Mouse (Mus musculus): ENCODE results near the gene Ap1g1.
A peak's percentile ranks its signal among the peaks of the same experiment; 100 is the strongest.

Ap1g1 gene

GRCm38 (mm10) chr8:109780548-109780947 is 2.2 kb downstream of the Ap1g1 start:
- no peak for DNase-seq (ENCODE audit: low spot score)

DNA sequence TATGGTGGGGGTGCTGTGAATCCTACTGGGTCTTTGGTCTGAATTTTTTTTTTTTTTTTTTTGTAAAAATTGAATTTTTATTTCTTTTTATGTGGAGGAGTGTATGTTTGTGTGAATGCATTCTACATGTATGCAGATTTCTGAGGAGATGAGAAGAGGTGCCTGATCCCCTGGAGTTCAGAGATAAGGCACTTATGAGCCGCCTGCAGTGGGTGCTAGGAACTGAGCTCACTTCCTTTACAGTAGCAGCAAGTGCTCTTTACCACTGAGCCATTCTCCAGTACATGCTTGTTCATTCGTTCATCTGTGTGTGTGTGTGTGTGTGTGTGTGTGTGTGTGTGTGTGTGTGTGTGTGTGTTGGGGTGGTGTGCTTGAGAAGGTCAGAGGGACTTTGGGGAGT is 12.6 kb downstream of the Ap1g1 start:
- no peak for DNase-seq (ENCODE audit: low spot score)

DNA sequence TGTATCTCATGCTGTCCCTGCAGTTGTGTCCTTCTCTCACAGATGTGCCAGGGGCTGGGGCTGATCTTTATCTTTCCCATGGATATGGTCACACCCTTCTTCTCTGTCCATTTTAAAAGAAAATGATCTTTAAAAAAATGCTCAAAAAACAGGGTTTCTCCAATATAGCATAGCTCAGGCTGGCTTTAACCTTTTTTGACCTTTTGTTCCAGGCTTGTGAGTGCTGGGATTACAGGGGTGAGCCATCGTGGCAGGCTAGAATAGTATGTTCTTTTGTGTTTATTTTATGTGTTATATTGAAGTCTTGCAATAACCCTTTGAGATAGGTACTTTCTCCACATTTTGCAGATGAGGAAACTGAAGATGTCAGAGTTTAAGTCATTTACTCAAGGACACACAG is 16.8 kb downstream of the Ap1g1 start:
- no peak for DNase-seq (ENCODE audit: low spot score)

DNA sequence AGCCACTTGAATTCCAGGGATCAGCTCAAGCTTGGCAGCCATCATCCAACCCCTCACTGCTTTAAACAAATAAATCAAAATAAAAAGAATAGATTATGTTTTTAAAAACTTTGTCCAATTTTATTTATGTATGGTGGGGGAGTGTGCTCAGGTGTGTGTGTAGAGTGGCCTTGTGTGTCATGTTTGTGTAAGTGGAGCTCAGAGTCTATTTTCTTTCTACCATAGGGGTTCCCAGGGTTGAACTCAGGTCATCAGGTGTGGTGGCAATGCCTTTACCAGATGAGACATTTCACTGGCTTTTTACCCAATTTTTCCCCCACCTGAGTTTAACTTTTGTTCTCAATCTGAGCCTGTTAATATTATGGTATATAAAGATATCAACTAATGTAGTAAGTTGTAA is 20.4 kb downstream of the Ap1g1 start:
- DNase-seq (ENCODE audit: low spot score) = no peak

- DNase-seq (ENCODE audit: low spot score) = no peak
Measured at GRCm38 (mm10) chr8:109799245-109799644, 20.9 kb downstream of the Ap1g1 start.

GRCm38 (mm10) chr8:109800325-109800724 is 22.0 kb downstream of the Ap1g1 start:
- DNase-seq (ENCODE audit: low spot score) = no peak

- no peak for DNase-seq (ENCODE audit: low spot score)
Measured at GRCm38 (mm10) chr8:109803211-109803610, 24.9 kb downstream of the Ap1g1 start.

DNA sequence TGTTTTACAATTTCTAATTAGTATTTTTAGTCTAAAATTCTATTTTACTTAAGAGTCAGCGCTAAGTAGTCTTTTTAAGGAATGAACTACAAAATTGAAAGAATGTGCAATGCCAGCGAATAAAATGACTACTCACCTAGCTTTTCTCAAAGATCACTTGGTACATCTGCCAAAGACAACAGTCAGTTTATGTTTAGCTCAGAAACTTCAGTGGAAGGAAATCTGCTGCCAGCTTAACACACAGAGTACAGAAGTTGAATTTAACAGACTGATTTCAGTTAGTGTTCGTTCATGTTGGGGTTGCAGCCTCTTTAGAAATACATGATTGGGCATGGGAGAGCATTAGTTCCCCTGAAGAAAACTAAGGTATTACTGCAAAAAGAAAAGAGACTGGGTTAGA is 25.4 kb downstream of the Ap1g1 start:
- no peak for DNase-seq (ENCODE audit: low spot score)

- no peak for DNase-seq (ENCODE audit: low spot score)
Measured at GRCm38 (mm10) chr8:109806522-109806921, 28.2 kb downstream of the Ap1g1 start.

DNA sequence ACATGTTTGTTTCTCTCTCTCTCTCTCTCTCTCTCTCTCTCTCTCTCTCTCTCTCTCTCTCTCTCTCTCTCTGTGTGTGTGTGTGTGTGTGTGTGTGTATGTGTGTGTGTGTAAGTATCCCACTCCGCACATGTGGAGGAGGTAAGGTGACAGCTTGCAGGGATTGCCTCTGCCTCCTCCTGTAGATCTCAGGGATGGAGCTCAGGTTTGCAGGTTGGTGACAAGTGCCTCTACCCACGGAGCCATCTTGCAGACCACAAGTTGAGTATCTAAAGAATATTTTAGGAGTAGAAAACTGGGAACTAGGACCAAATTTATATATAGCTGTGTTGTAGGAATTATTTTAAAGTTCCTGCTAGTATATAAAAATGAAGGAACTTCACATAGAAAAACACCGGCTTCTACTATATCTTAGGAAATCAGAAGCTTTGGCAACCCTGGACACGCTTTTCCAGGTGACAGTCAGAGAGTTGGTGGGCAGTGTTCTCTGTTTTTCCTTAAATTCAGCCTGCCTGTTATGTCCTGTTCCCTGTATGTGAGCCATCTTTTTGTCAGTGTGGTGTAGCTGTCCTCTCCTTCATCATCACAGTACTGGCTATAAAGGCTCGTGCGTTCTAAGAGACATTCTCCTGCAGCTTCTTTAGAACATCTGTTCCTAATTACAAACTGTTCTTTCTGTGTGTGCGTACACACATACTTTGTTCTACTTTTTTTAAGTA is 29.2 kb downstream of the Ap1g1 start:
- DNase-seq (ENCODE audit: low spot score) = no peak

- DNase-seq (ENCODE audit: low spot score) = no peak
Measured at GRCm38 (mm10) chr8:109808120-109808447, 29.7 kb downstream of the Ap1g1 start.

DNA sequence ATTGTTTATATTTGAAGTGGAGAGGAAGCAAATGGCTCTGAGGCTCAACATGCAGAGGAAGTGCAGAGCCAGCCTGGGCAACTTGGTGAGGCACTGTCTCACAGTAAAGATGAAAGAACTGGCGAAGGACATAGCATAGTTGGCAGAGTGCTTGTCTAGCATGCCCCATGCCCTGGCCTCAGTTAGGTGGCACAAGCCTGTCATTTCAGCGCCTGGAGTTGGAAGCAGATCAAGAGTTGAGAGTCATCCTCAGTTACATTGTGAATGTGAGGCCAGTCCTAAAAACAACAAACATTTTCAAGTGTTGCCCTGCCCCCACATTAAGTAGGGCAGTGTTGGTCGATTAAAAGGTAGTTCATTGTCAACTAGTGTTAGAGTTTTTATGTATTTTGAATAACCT is 32.1 kb downstream of the Ap1g1 start:
- no peak for DNase-seq (ENCODE audit: low spot score)

- no peak for DNase-seq (ENCODE audit: low spot score)
Measured at GRCm38 (mm10) chr8:109815268-109815667, 36.9 kb downstream of the Ap1g1 start.

- DNase-seq (ENCODE audit: low spot score) = no peak
Measured at GRCm38 (mm10) chr8:109817933-109818332, 39.6 kb downstream of the Ap1g1 start.

GRCm38 (mm10) chr8:109823561-109823960 is 45.2 kb downstream of the Ap1g1 start:
- no peak for DNase-seq (ENCODE audit: low spot score)

GRCm38 (mm10) chr8:109839822-109840221 is 61.5 kb downstream of the Ap1g1 start:
- DNase-seq (ENCODE audit: low spot score) = no peak

- DNase-seq (ENCODE audit: low spot score) = no peak
Measured at GRCm38 (mm10) chr8:109842468-109842867, 64.1 kb downstream of the Ap1g1 start.

GRCm38 (mm10) chr8:109847866-109848265 is 69.5 kb downstream of the Ap1g1 start:
- DNase-seq (ENCODE audit: low spot score) = no peak

- no peak for DNase-seq (ENCODE audit: low spot score)
Measured at GRCm38 (mm10) chr8:109848981-109849380, 70.6 kb downstream of the Ap1g1 start.

- peak; percentile 54 for DNase-seq (ENCODE audit: low spot score)
Measured at GRCm38 (mm10) chr8:109853423-109853822, 75.1 kb downstream of the Ap1g1 start.

- DNase-seq (ENCODE audit: low spot score) = no peak
Measured at GRCm38 (mm10) chr8:109854522-109854921, 76.2 kb downstream of the Ap1g1 start.

- no peak for DNase-seq (ENCODE audit: low spot score)
Measured at GRCm38 (mm10) chr8:109855451-109855850, 77.1 kb downstream of the Ap1g1 start.

GRCm38 (mm10) chr8:109863398-109863797 is 85.0 kb downstream of the Ap1g1 start:
- no peak for DNase-seq (ENCODE audit: low spot score)

DNA sequence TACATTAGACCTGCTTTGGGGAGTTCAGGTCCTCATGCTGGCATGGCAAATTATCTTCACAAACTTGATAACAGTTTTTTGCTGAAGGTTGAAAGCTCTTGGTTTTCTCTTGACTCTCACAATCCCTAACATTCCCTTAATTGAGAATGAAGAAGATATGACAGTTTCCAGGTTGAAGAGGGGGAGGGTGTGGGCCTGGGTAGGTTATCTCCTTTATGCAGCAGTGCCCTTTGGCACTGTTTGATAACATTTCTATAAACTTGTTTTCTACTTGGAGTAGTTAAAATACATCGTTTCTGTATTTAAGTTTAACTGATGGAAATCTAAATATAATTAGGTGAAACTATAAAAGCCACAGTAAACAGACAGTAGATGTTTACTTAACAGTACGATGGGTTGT is 86.4 kb downstream of the Ap1g1 start:
- no peak for DNase-seq (ENCODE audit: low spot score)

DNA sequence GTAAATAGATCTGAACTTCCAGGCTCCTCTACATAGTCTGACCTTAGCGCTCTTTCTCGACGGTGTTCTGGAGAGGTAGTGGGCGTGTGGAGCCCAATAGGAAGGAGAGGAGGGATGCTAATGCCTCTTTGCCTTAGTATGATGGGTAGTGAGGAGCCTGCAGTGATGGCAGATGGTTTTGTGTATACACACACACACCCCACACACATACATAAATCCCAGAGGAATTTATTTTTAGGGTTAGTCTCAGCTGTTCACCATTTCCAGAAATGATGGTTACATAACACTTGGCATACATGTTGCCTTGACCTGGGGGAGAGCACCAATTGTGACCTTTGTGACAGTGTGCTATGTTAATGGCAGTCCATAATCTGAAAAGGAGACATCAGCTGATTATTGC is 87.2 kb downstream of the Ap1g1 start:
- no peak for DNase-seq (ENCODE audit: low spot score)

Data from testis, postnatal 10 days (tissue).